Mouse (Mus musculus) forebrain, embryonic 13.5 days (tissue): ENCODE data around the gene Scn5a. TPM values are rescaled to one million over a fixed set of nuclear protein-coding genes. Genes with fewer than 3 reads are reported as not detected.
A peak's percentile ranks its signal among the peaks of the same experiment; 100 is the strongest.

ENCODE experiments used
- ATAC-seq: fragments of 200-750 bp; cut with Nextera tagmentation; 2 replicates; pipeline ENCODE4 v1.8.0; 2017
- H3K27ac ChIP-seq: fragments of 300-500 bp; sonication (generic); 2 replicates; pipeline ENCODE4 v1.5.1; 2015; ENCODE audit warnings: inconsistent platforms, mild to moderate bottlenecking, moderate library complexity
- H3K27me3 ChIP-seq: fragments of 300-500 bp; sonication (generic); 2 replicates; pipeline ENCODE4 v1.6.1; 2015; ENCODE audit warnings: mild to moderate bottlenecking, inconsistent platforms
- H3K36me3 ChIP-seq: fragments of 300-500 bp; sonication (generic); 2 replicates; pipeline ENCODE4 v1.6.1; 2015; ENCODE audit warnings: mild to moderate bottlenecking, inconsistent platforms; ENCODE audit not compliant: poor library complexity, severe bottlenecking
- H3K4me1 ChIP-seq: fragments of 300-500 bp; sonication (generic); 2 replicates; pipeline ENCODE4 v1.6.1; 2015; ENCODE audit warnings: inconsistent platforms
- H3K4me2 ChIP-seq: fragments of 300-500 bp; sonication (generic); 2 replicates; pipeline ENCODE4 v1.6.1; 2015; ENCODE audit warnings: inconsistent platforms, mild to moderate bottlenecking, moderate library complexity
- H3K4me3 ChIP-seq: fragments of 300-500 bp; sonication (generic); 2 replicates; pipeline ENCODE4 v1.5.1; 2015; ENCODE audit warnings: mild to moderate bottlenecking, inconsistent platforms
- H3K9ac ChIP-seq: fragments of 300-500 bp; sonication (generic); 2 replicates; pipeline ENCODE4 v1.6.1; 2015; ENCODE audit warnings: mild to moderate bottlenecking, inconsistent platforms
- H3K9me3 ChIP-seq: fragments of 300-500 bp; sonication (generic); replicated peaks from 2 replicates; pipeline ENCODE4 v1.6.1; 2016; ENCODE audit warnings: inconsistent platforms
- WGBS: fragments of 180-500 bp; shearing (Covaris S2); methylation state at CpG from one replicate; pipeline ENCODE4 v1.1.7; 2015; 5-methylcytosine and 5-hydroxymethylcytosine counted together
- polyA plus RNA-seq: library from polyadenylated mRNA; unstranded; fragments of >200 nt; fragmentation: Nextera tagmentation; extraction: Ambion mirVana; gene quantifications from 2 replicates; pipeline ENCODE4 v1.2.1, GENCODE M21; 2015

Gene Scn5a
- polyA plus RNA-seq, 1 experiment from 2014 or later, result 0.83 TPM

DNA sequence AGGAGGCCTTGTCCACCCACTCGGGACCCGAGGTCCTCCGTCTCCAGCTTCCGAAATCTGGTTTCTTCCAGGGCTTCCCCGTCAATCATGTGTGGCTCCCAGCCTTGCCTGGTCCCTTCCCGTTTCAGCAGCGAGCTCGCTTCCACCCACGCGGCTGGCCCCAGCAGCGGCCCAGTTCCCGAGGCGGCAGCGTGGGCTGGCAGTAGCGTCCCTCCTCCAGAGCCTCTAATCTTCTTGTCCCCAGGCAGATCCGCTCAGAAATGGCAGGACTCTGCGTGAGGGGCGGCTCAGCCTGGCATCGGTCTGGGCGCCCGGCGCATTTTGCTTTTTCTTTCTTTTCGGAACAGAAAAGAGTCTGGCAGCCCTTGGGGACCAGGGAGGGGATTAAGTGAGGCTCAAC, 59.7 kb downstream of the Scn5a start:
- Histone ChIP-seq H3K4me1 (peaks cover 17% of the 10 kb centered on the region), H3K9ac (no peak overlapping the region), H3K4me2 (no peak overlapping the region), H3K36me3 (peaks cover 6% of the 10 kb centered on the region; the same call in 1 of the 2 replicates), H3K27ac (no peak overlapping the region), H3K4me3 (no peak overlapping the region), H3K27me3 (no peaks in the 10 kb centered on the region), H3K9me3 (no peaks in the 10 kb centered on the region)
- 43% methylated on average over 23 of the region's 23 CpGs for WGBS
- no peak for ATAC-seq

GRCm38 (mm10) chr9:119518177-119518576, 60.6 kb downstream of the Scn5a start:
- no peak for ATAC-seq
- 64% methylated on average over 8 of the region's 8 CpGs for WGBS
- Histone ChIP-seq H3K4me3 (no peak overlapping the region), H3K4me1 (peaks cover 17% of the 10 kb centered on the region), H3K27me3 (no peaks in the 10 kb centered on the region), H3K9me3 (no peaks in the 10 kb centered on the region), H3K9ac (no peak overlapping the region), H3K27ac (no peak overlapping the region), H3K36me3 (0 out of 2 replicates have a peak, but pooled peaks cover 6% of the 10 kb centered on the region), H3K4me2 (no peak overlapping the region)

GRCm38 (mm10) chr9:119517467-119517866, 61.3 kb downstream of the Scn5a start:
- Histone ChIP-seq H3K9ac (no peak overlapping the region), H3K36me3 (0 out of 2 replicates have a peak, but pooled peaks cover 6% of the 10 kb centered on the region), H3K27ac (no peak overlapping the region), H3K27me3 (no peaks in the 10 kb centered on the region), H3K4me1 (peaks cover 17% of the 10 kb centered on the region), H3K9me3 (no peaks in the 10 kb centered on the region), H3K4me2 (no peak overlapping the region), H3K4me3 (no peak overlapping the region)
- ATAC-seq, result no peak
- WGBS, result 44% methylated on average over 20 of the region's 20 CpGs

GRCm38 (mm10) chr9:119516815-119517214, 62.0 kb downstream of the Scn5a start:
- H3K9me3 ChIP-seq, result no peaks in the 10 kb centered on the region
- 79% methylated on average over 5 of the region's 5 CpGs for WGBS
- peaks cover 17% of the 10 kb centered on the region for H3K4me1 ChIP-seq
- no peak overlapping the region for H3K4me2 ChIP-seq
- H3K27me3 ChIP-seq, result no peaks in the 10 kb centered on the region
- H3K4me3 ChIP-seq, result no peak overlapping the region
- no peak overlapping the region for H3K9ac ChIP-seq
- H3K36me3 ChIP-seq, result 0 out of 2 replicates have a peak, but pooled peaks cover 6% of the 10 kb centered on the region
- H3K27ac ChIP-seq, result no peak overlapping the region
- no peak for ATAC-seq

GRCm38 (mm10) chr9:119515454-119515853, 63.4 kb downstream of the Scn5a start:
- H3K9ac ChIP-seq, result no peak overlapping the region
- H3K4me1 ChIP-seq, result peaks cover 17% of the 10 kb centered on the region
- WGBS, result 87% methylated on average over 9 of the region's 9 CpGs
- no peaks in the 10 kb centered on the region for H3K36me3 ChIP-seq
- no peak overlapping the region for H3K4me2 ChIP-seq
- H3K4me3 ChIP-seq, result no peak overlapping the region
- no peaks in the 10 kb centered on the region for H3K9me3 ChIP-seq
- H3K27ac ChIP-seq, result no peak overlapping the region
- no peaks in the 10 kb centered on the region for H3K27me3 ChIP-seq
- ATAC-seq, result no peak

- Histone ChIP-seq H3K9ac (no peak overlapping the region), H3K4me1 (peaks cover 17% of the 10 kb centered on the region), H3K27ac (no peak overlapping the region), H3K36me3 (no peaks in the 10 kb centered on the region), H3K4me2 (no peak overlapping the region), H3K27me3 (no peaks in the 10 kb centered on the region), H3K4me3 (no peak overlapping the region), H3K9me3 (no peaks in the 10 kb centered on the region)
- WGBS, result 93% methylated on average over 8 of the region's 8 CpGs
- ATAC-seq, result no peak
These were observed 63.8 kb downstream of the Scn5a start for GRCm38 (mm10) chr9:119514986-119515385.

DNA sequence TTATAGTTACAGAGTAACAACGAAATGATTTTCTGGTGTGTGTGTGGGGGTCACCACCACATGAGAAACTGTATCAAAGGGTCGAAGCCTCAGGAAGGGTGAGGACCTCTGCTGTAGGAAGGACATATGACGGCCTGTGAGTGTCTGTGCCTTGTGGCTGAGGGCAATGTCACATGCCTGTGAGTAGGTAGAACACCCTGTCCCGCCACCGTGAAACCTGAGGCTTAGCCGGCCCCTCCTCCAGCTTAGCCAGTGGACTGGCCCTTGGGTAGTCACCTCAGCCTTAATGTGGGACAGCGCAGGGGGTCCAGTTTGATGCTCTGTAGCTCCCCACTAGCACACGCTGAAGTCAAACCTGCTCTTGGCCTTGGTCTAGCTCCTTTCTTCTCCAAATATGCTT, 65.0 kb downstream of the Scn5a start:
- Histone ChIP-seq H3K4me1 (peaks cover 17% of the 10 kb centered on the region), H3K36me3 (no peaks in the 10 kb centered on the region), H3K27me3 (no peaks in the 10 kb centered on the region), H3K4me3 (no peak overlapping the region), H3K4me2 (no peak overlapping the region), H3K27ac (no peak overlapping the region), H3K9ac (no peak overlapping the region), H3K9me3 (no peaks in the 10 kb centered on the region)
- 90% methylated on average over 8 of the region's 8 CpGs for WGBS
- no peak for ATAC-seq

DNA sequence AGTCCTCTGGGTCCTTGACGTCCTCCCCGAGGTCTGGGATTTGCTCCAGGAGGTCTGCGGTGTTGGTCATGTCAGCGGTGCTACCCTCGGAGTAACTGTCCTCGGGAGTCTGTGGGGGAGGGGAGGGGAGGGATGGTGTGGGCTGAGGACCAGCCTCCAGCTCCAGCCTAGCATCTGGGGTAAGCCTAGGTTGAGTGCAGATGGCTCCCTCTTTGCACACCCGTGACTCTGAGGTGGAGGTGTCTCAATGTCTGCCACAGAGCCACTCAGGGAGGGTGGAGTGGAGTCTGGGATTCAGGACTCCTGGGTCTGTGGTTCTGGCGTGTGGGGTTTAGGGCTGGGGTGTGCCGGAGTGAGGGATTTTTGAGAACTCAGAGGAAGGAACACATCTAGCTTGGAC, 65.8 kb downstream of the Scn5a start:
- WGBS, result 86% methylated on average over 9 of the region's 9 CpGs
- Histone ChIP-seq H3K27me3 (no peaks in the 10 kb centered on the region), H3K9ac (no peak overlapping the region), H3K27ac (no peak overlapping the region), H3K9me3 (no peaks in the 10 kb centered on the region), H3K4me2 (no peak overlapping the region), H3K4me3 (no peak overlapping the region), H3K36me3 (no peaks in the 10 kb centered on the region), H3K4me1 (peaks cover 12% of the 10 kb centered on the region)
- no peak for ATAC-seq

DNA sequence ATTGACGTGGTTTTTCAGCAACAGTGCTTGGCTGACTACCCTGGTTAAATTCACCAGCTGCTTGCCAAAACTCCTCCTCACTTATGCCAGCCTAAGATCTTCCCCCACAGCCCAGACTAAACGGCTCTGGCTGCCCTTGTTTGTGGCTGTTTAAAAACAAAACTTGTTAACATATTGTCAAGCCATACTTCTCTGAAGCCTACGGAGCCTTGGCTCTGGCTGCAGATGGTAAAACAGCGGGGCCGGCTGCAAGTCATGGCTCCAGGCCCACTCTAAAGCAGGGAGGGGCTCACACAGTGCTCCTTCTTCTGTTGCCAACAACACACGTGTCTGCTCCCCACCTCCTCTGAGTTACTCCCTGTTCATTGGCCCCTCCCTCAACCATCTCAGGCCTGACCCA, 67.9 kb downstream of the Scn5a start:
- peaks cover 5% of the 10 kb centered on the region; the same call in 1 of the 2 replicates for H3K36me3 ChIP-seq
- 0 out of 2 replicates have a peak, but pooled peaks cover 4% of the 10 kb centered on the region for H3K9me3 ChIP-seq
- no peak overlapping the region for H3K4me2 ChIP-seq
- ATAC-seq, result peak; percentile 95
- no peak overlapping the region for H3K27ac ChIP-seq
- WGBS, result 50% methylated on average over 6 of the region's 6 CpGs
- H3K4me1 ChIP-seq, result no peaks in the 10 kb centered on the region
- H3K27me3 ChIP-seq, result no peaks in the 10 kb centered on the region
- H3K9ac ChIP-seq, result no peak overlapping the region
- no peak overlapping the region for H3K4me3 ChIP-seq

DNA sequence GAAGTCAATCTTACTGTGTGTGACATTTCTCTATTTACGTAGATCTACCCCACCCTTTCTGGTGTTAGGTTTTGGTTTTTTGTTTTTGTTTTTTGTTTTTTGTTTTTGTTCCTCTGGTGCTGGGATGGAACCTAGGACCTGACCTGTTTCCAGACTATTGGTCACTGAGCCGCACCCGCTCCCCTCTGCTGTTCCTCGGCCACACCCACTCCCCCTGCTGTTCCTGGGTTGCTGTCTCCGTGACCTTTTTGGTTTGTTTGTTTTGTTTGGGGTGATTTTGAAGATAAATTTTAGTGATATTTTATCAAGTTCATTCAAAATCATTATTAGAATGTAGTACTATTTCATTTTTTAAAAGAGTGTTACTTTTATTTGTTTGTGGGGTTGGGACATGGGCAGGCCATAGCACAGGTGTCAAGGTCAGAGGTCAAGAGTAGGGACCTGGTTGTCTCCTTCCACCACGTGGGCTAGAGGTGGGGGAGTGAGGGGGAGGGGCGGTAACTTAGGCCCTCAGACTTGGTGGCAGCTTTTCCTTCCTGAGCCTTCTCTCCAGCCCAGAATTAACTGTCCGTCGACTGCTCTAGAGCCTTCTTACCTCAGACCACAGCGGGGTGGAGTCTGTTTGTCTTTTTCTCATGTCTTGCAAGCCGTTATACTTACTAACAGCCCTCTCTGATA, 73.7 kb downstream of the Scn5a start:
- 76% methylated on average over 11 of the region's 11 CpGs for WGBS
- H3K9ac ChIP-seq, result no peak overlapping the region
- no peak overlapping the region for H3K27ac ChIP-seq
- peaks cover 5% of the 10 kb centered on the region; the same call in 1 of the 2 replicates for H3K36me3 ChIP-seq
- H3K9me3 ChIP-seq, result 0 out of 2 replicates have a peak, but pooled peaks cover 4% of the 10 kb centered on the region
- H3K4me2 ChIP-seq, result no peak overlapping the region
- no peak overlapping the region for H3K4me3 ChIP-seq
- no peaks in the 10 kb centered on the region for H3K27me3 ChIP-seq
- H3K4me1 ChIP-seq, result no peaks in the 10 kb centered on the region
- ATAC-seq, result no peak

DNA sequence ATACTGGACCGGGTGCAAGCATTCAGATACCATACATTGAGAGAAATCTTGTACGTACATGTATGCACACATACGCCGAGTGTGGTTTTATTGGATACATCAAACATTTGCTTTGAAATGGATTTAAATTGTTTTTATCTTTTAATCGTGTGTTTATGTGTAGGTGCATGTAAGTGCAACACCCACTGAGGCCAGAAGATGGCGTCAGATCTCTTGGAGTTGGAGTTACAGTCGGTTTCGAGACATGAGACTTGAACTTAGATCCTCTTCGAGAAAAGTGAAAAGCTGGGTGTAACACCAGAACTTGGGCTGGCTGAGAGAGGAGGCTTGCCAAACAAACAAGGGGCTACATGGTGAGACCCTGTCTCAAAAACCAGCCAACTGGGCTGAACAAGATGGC, 75.2 kb downstream of the Scn5a start:
- Histone ChIP-seq H3K27ac (no peak overlapping the region), H3K4me2 (no peak overlapping the region), H3K36me3 (peaks cover 5% of the 10 kb centered on the region; the same call in 1 of the 2 replicates), H3K27me3 (no peaks in the 10 kb centered on the region), H3K4me1 (no peaks in the 10 kb centered on the region), H3K9me3 (0 out of 2 replicates have a peak, but pooled peaks cover 4% of the 10 kb centered on the region), H3K4me3 (no peak overlapping the region), H3K9ac (no peak overlapping the region)
- no peak for ATAC-seq
- WGBS, result 94% methylated on average over 9 of the region's 9 CpGs

DNA sequence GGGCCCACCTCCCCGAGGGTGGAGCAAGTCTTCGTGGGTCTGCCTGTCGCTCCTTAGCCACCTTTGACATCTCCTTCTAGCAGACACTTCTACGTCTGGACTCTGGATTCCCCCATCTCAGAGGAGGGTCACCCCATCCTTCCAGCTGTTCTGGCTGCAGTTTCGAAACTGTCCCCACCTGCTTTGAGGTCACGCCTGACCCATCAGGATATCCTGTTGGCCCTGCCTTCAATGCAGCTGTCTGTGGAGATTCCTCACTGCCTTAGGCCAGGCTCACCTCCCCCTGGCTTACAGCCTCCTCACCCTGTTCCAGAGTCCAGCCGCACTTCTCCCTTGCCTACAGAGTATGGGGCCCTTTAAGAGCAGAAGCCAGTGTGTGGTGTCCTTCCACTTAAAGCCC, 79.9 kb downstream of the Scn5a start:
- H3K27me3 ChIP-seq, result no peaks in the 10 kb centered on the region
- no peaks in the 10 kb centered on the region for H3K9me3 ChIP-seq
- WGBS, result 87% methylated on average over 7 of the region's 7 CpGs
- H3K4me1 ChIP-seq, result 0 out of 2 replicates have a peak, but pooled peaks cover 5% of the 10 kb centered on the region
- no peak overlapping the region for H3K4me2 ChIP-seq
- H3K4me3 ChIP-seq, result no peak overlapping the region
- no peak overlapping the region for H3K9ac ChIP-seq
- ATAC-seq, result no peak
- H3K36me3 ChIP-seq, result no peaks in the 10 kb centered on the region
- no peak overlapping the region for H3K27ac ChIP-seq

- no peak for ATAC-seq
- H3K9me3 ChIP-seq, result no peaks in the 10 kb centered on the region
- no peaks in the 10 kb centered on the region for H3K27me3 ChIP-seq
- 0 out of 2 replicates have a peak, but pooled peaks cover 5% of the 10 kb centered on the region for H3K4me1 ChIP-seq
- 86% methylated on average over 9 of the region's 9 CpGs for WGBS
- H3K4me3 ChIP-seq, result no peak overlapping the region
- no peak overlapping the region for H3K27ac ChIP-seq
- H3K4me2 ChIP-seq, result no peak overlapping the region
- H3K9ac ChIP-seq, result no peak overlapping the region
- H3K36me3 ChIP-seq, result no peaks in the 10 kb centered on the region
These were observed 80.6 kb downstream of the Scn5a start for GRCm38 (mm10) chr9:119498247-119498607.
